Mouse (Mus musculus): ENCODE measurements around the gene Kif26b.

Gene Kif26b

DNA sequence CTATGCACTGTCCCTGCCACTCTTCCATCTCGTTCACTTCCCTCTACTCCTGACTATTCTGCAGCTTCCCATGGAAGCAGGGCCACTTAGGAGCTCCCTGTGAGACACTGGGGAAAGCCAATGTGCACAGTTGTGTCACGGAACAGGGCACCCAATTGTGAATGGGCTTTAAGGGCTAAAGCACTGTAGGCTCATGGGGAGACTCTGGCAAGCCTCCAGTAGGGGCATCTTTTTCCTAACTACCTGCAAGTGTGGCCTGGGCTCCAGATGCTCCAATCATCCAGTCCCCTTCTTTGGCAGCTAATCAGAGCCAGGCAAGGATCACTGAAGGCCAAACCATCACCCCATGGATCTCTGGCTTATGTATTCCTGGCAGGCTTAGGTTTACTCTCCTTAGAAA is 191.9 kb downstream of the Kif26b start:
- DNase-seq (ENCODE audit: low spot score), result no peak

DNA sequence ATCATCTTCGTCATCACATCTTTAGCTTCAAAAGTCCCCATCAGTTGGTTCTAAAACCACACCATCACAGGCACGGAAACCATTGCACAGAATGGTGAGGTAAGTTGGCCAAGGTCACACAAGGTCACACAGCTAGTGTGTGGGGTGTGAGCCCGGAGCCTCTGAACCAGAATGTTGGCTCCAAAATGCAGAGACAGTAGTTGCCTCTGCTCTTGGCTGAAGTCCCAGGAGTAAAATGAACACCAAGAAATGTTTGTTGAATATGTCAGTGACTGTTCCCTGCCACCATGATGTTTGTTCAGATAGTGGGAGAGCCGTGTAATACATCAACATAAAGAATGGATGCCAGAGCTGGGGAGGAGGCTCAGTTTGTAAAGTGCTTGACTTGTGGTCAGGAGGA is 193.9 kb downstream of the Kif26b start:
- no peak for DNase-seq (ENCODE audit: low spot score)

DNA sequence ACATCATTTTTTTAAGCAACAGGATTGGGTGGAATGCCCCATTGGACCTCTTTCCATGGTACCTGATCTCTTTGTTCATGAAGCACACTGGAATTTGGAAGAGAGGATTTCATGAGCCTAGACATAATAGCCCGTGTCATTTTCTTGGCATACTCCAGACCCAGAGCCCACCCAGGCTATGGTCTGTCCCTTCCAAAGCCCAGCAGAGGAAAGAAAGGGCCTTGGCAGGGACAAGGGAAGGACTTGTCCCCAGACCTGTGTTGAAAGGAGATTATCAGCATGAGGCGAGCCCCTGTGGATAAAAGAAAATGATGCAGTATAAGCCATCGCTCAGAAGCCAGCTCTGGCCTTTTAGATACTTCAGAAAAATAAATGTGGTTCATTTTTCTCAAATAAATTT is 196.6 kb downstream of the Kif26b start:
- DNase-seq (ENCODE audit: low spot score), result no peak

DNA sequence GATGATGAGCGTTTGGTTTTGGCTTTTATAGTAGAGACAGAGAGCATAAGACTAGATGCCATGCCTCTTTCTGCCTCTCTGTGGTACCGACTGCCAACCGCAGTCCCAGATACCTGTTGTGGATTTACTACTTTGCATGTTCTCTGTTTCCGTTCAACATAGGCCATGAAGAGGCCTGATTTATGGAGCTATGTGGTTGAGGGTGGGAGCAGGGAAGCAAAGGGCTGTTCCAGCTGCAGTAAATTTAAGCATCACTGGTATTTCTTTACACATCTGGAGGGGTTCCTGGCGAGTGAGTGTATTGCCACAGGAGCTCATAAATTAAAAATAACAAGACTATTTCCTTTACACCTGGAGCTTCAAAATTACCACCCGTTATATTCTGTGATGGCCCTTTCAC is 199.3 kb downstream of the Kif26b start:
- no peak for DNase-seq (ENCODE audit: low spot score)

DNA sequence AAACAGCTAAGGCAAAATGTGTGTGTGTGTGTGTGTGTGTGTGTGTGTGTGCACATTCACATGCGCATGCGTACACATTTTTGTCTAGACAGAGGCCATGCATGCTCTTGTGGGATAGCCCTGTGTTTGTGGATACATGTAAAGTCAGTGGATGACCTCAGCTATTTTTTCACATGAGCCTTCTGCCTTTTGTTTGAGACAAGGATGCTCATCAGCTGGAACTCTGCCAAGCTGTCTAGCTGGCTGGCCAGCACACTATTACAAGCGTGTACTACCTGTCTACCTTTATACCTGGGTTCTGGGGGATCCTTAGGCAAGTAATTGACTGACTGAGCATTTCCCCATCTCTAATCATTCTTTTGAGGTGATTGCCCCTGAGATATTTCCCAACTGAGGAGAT is 201.3 kb downstream of the Kif26b start:
- no peak for DNase-seq (ENCODE audit: low spot score)

DNA sequence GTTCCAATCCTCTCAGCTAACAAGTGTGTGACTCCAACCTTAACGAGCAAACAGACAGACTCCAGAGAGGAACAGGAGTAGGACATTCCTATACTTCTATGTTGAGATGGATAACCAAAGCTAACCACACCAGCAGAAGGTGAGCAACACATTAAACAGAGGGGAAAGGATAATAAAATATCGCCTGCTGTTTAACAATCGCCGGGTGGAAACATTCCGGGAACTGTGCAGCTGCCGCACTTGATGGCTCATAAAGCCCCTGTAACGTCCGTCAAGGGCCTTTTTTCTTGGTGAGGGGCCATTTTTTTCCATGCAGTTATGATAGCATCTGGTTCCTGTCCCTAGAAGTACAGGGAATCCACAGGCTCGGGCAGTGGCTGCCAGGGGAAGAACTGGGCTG is 204.1 kb downstream of the Kif26b start:
- no peak for DNase-seq (ENCODE audit: low spot score)

DNA sequence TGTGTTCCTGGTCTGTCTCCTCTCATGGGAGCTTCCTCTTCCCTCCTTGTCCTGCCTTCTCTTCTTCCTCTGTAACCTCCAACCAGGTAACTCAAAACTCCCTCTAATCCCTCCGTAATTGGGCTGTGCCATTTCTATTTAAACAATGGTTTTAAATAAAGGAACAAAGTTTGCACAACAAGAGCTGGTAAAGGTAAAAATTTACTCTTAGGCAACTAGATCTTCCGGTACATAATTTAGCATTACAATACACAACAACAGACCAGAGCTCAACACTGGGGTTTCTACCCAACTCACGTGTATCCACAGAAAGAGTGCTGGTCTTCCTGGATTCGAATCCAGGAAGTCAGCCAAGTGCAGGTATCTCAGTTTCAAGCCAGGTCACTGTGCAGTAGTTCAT is 205.7 kb downstream of the Kif26b start:
- DNase-seq (ENCODE audit: low spot score), result no peak

DNA sequence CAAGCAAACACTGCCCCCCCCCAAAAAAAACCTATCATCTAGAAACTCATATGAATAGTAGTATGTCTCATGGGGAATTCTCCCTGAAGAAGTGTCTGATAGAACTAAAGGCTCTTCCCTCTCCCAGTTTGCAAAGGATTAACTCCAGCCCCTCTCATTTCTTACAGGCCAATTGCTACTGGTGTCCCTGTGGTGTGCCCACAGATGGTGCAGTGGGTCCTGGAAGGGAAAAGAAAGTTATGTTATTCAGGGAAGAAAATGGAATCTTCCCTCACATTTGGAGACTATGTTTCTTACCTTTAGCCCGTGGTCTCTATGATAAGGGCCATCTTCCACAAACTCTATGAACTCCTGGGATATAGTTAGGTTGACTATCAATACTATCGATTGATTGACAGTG is 208.0 kb downstream of the Kif26b start:
- no peak for DNase-seq (ENCODE audit: low spot score)

DNA sequence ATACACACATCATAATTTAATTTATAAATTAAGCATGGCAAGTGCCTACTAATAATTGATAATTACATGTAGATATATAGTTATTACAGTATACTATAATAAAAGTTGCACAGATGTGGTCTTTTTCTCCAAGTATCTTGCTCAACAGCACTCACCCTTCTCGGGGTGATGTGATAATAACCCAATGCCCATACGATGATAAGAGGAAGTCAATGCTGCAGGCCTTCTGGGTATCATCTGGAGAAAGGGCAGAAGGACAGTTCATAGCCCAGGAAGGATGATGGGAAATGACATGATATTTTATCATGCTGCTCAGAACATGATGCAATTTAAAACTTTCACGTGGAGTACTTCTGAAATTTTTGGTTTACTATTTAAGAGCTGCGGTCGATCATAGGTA is 214.9 kb downstream of the Kif26b start:
- no peak for DNase-seq (ENCODE audit: low spot score)

DNA sequence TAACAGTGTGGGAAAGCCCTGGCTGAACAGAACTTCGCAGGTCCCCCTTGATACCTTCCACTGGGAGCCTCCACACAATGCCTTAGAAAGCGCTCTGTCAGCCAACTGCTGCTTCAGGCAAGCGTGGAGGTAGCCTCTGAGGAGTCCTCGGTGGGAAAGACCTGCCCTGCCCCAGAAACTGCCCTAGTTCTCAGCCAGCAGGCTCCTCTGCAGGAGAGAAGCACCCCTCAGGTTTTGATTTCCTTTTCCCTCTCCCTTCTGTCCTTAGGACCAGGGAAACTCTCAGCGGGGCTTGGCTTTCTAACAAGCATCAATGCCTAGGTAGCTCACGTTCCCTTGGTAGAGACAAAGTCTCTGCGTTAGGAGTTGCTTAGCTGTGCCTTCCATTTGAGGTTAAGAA is 215.6 kb downstream of the Kif26b start:
- no peak for DNase-seq (ENCODE audit: low spot score)

DNA sequence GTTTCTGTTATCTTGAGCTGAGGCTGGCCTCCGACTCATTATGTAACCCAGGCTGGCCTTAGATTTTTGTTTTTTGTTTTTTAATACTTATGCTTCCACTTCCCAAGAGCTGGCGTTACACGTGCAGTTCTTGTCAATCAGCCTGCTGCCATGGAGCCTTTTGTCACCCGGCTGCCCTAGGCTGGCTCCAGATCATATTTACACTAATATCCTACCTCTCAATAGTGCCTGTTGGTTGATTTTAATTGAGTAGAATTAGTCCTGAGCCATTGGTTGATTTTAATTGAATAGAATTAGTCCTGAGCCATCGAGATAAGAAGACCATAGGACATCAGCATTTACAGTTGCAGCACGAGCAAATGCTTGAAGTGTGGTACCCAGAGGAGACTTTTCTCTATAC is 216.0 kb downstream of the Kif26b start:
- no peak for DNase-seq (ENCODE audit: low spot score)

DNA sequence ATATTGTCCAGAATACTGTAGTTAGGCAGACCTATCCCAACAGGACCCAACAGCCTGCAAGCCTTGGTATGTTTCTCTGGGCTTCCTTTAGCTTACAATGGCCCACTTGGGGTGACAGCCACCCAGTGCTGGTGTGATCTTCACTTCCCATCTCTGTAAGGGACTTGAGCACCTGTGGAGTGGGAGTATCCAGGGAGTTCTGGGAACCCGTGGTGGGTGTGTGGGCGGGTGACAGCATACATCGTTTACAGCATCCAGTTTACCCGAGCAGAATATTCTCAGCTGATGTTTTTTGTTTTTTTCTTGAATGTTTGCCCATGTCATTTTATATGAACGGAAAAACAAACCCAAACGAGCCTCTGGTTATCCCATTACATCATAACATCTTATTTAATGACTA is 216.5 kb downstream of the Kif26b start:
- DNase-seq (ENCODE audit: low spot score), result no peak

DNA sequence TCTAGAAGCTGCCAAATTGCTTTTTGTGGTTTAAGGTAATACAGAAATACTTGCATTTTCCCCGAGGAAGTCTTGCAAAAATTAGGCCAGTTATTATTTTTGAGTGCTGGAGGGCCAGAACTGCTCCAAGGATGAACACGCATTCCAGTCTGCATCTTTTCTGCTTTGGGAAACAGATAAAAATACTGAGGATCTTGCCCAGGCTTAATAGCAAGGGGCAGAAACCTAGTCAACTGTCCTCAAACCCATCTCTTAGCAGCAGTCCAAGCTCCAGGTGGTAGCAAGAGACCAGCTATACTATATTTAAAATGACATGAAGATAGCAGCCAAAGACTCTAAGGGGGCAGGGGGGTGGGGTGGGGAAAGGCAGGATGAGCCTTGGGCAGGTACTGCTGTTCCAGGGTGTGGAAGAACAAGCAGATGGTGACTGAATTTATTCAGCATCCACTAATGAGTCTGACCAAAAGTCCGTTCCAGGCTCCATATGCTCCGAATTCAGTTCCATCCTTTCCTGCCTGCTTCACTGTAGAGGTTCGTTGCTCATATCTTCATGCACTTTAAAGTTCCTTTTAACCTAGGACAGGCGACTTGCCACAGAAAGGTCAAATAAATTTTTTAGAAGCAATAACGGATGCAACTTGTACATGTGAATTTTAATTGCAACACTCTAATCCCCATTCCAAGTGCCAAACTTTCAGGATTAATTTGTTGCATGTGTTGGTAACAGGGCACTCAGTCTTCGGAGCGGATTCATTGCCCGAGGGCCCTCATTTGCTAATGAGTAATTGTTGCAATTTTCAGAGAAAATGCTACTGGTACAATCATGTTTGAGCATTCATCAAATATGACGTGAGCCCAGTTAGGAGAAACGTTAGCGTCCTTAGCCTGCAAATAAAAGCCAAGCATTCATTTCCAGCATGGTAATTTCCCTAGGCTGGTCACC is 218.6 kb downstream of the Kif26b start:
- no peak for DNase-seq (ENCODE audit: low spot score)

DNA sequence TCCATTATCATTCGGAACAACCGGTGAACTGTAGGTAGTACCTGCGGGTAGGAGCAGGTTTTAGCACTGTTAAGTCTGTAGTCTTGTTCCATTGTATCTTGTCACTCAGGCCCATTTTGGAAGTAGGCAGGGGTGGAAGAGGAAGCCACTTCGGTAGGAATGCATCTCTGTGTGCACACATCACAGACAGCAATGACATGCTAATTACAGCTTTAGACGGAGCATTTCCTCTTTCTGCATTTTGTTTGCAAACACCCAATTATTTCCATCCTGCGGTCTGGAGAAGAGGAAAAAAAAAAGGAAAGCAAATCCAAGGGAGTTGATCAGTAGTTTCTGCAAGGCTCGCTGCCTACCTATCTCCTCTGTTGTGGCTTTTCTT is 219.3 kb downstream of the Kif26b start:
- DNase-seq (ENCODE audit: low spot score), result no peak

DNA sequence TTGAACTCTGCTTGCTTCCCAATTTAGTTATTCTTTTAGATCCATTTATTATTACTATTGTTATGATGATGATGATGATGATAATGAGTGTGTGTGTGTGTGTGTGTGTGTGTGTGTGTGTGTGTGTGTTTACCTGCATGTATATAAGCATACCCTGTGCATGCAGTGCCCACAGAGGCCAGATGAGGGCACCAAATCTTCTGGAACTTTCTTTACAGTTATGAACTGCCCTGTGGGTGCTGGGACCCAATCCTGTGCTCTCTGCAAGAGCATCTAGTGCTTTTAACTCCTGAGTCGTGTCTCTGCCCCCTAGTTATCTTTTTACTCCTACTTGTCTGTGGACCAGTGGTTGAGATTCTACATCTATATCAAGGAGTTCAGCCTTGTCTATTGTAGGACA is 219.7 kb downstream of the Kif26b start:
- no peak for DNase-seq (ENCODE audit: low spot score)

DNA sequence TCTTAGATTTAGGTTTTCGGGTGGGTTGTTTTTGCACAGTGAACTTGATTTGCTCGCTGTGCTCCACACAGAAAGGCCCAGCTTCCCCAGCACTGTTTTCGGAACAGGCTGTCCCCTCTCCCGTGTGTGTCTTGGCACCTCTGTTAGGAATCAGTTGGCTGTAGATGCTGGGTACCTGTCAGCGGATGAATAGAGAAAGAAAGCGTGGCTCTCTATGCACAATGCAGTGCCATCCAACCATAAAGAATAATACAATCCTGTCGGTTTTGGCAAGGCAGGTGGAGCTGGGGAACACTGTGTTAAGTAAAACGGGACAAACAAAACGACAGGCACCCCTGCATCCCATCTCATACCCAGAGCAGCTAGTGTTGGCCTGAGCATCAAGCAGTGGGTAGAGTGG is 220.9 kb downstream of the Kif26b start:
- no peak for DNase-seq (ENCODE audit: low spot score)

DNA sequence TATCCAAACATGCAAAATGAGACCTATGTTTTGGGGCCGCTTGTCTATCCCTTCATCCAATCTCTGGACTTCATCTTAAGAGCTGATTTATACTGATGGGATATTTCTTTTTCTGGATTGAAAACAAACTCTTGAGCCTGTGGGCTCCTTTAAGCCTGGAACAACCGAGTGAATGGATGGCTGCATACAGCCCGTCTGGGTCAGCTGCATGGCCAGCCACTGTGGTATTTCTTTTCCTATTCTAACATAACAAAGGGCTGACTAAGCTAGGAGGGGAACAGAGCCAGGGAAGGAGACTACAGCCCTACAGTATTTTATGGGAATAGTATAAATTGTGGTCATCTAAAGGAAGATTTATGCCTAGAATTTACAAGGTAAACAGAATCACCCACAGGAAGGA is 229.5 kb downstream of the Kif26b start:
- DNase-seq (ENCODE audit: low spot score), result no peak

DNA sequence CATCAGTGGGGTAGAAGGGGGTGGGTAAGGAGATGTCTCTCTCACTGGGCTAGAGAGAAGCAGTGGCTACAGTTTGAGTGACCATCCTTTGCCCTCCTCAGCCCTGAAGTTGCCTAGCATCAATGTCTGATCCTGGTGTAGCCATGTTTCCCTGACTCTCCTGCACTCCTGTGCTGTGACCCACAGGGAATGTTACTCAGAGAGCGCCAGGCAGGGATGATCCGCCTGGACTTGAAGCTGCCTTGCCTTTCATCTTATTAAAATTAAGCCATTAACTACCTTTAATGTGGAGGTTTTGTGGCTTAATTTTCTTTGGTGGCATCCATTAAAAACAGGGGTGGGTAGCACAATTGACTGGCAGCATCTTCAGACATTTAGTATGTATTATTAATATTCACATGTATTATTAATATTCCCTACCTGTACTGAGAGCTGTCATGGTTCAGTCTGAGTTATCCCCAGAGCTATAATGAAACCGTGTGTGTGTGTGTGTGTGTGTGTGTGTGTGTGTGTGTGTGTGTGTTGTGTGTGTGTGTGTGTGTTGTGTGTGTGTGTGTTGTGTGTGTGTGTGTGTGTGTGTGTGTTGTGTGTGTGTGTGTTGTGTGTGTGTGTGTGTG is 233.3 kb downstream of the Kif26b start:
- DNase-seq (ENCODE audit: low spot score), result no peak

DNA sequence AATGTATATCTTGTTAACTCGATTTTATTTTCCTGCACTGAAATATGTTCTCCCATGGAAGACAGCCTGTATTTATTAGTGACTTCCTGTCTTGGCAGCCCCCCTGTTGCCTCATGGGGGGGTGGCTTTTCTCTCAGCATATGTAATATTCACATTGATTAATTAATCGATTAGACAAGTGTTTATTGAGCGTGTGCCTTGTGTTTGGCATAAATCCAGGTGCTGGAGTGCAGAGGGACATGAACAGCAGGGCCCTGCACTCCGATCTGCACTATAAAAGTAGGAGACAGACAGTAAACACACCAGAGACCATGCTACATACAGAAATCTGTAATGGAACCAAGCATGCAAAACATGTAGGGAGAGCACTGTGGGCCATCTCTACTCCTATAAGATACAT is 236.0 kb downstream of the Kif26b start:
- no peak for DNase-seq (ENCODE audit: low spot score)

DNA sequence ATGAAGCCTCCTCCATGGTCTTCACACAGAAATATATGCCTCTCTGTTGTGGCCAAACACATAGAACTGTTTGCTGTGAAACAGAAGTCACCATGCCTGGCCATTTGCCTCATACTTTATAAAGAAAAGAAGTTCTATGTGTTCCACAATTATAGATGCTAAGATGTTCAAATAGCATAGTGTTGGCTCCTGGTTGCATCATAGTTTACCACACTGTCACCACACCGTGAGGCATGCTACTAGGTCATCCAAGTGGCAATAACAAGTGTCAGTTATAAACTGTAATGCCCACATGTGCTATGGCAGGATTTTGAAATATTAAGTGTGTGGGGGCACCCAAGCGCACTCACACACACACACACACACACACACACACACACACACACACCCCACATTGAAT is 236.7 kb downstream of the Kif26b start:
- no peak for DNase-seq (ENCODE audit: low spot score)

DNA sequence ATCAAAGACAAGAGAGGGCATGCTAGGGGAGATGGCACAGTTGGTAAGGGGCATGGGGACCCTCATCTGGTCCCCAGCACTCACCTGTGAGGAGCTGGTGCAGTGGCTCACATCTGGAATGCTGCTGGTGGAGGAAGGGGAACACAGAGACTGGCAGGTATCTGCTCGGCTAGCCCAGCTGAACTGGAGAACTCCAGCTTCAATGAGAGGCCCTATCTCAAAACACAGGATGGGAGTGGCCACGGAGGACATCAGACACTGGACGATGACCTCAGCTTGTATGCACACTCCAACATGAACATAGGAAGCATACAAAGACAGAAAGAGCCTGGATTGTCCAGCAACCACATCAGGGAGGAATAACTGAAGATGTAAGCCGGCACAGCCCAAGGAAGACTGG is 240.1 kb downstream of the Kif26b start:
- DNase-seq (ENCODE audit: low spot score), result no peak

DNA sequence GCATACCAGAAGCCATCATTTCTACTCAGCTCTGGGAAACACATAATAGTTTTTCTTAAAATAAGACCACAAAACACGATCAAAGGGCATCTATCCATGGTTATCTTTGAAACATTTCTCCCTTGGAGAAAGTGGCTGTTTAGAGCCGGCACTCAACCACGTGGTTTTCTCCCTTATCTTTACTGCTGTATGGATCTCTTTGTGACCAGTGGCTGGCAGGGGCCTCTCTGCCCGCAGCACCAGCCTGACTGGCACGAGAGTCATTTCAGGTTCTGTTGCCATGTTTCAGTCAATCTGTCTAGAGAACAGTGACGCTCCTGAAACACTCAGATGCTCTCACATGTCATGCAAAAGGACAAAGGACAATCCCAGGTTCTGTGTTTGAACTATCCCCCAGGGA is 241.1 kb downstream of the Kif26b start:
- no peak for DNase-seq (ENCODE audit: low spot score)

DNA sequence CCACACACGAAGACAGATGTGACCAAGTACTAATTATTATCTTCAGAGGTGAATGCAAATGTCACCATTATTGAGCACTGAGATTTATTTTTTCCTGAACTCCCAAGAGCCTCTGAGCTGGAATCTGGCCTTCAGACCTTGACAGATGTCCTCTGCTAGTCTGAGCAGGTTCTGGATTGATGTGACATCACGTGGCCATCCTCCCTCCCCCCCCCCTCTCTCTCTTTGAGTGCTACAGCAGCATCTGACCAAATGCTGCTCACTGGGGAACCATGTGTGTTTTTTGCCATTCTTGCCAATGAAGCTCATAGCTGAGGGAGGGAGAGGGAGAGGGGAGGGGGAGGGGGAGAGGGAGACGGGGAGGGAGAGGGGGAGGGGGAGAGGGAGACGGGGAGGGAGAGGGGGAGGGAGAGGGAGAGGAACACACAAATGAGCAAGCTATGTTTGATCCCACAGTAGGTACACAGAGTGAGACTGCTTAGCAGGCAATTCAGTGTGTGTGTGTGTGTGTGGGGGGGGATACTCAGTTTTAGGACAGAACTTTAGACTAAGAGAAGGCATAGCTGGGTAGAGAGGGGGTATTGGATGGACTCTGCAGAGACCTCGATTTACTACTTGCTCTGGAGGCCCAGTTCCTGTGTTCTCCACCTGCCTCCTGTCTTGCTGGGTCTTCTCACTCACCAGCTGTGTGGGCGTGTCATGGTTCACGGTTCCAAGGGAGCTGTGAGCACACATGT is 241.9 kb downstream of the Kif26b start:
- no peak for DNase-seq (ENCODE audit: low spot score)
